11 mouse cellular contexts compared by ENCODE assay signal in the genomic region with DNA sequence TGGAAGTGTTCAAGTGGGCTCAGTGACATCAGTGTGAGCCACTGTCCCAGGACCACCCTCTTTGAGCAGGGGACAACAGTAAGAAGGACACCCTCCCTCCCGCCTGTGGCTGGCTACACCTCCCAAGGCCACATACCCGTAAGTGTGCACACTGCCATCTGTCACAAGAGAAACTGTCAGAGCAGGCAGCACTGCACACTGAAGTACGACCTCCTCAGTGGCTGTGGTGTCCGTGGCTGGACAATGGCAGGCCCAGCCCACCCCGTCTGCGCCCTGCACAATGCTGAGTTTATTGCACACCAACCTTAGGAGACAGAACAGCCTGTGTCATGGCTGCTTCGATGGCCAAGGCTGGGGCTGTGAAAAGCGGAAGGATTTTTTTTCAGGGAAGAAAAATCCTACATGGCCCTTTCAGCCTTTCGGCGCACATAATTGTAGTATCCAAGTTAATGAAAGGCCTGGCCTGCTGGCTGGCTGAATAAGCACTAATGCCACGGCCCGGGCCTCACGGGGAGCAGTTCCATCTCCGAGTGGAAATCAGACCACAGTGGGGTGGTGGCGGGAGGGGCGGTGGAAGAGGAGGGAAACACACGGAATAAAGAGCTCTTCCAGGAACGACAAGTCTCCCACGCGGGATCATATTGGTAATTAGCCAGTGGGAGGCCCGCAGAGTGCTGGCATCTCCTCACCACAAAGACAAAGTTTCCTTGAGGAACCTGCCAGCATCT. TPM values are rescaled to one million over a fixed set of nuclear protein-coding genes. Genes with fewer than 3 reads are reported as not detected.
DNase-seq lines count a peak whose midpoint lies in the region; ATAC-seq and TF ChIP-seq lines count a peak whose summit lies in the region.
"Had no signal": no experiment of that assay in that cellular context is flagged by ENCODE, and none has a peak within 500 bp of the region (broad histone marks: within the 10 kb centered on the region; RNA-seq: fewer than 3 reads in every experiment).

No protein-coding gene starts in this region.

- no peak for TF ChIP-seq CTCF in E14TG2a.4 (conservative IDR thresholded peaks at IDR 0.05; ENCODE audit: low read length)
- no peak for TF ChIP-seq CTCF in brain, embryonic 14.5 days (IDR thresholded peaks at IDR 0.05; ENCODE audit: borderline replicate concordance, extremely low read depth, insufficient read depth, insufficient read length)

- peak; percentile 62 for DNase-seq in brain, embryonic 14.5 days (ENCODE audit: low read depth)
- DNase-seq in forebrain, embryonic 14.5 days (ENCODE audit: low spot score) = no peak
- DNase-seq in adrenal gland, postnatal 36 days = no peak
- no peak for DNase-seq in spleen, adult 12 weeks (ENCODE audit: low spot score)
- DNase-seq: gastrocnemius, postnatal 25 days; kidney, adult 18-20 months; lung, adult 2 months had no signal

- WGBS in forebrain, embryonic 14.5 days = 14% methylated on average over 21 of the region's 21 CpGs
- WGBS in midbrain, embryonic 12.5 days = 29% methylated on average over 21 of the region's 21 CpGs
- whole genome bisulfite sequencing in liver, embryonic 12.5 days (ENCODE audit: insufficient replicate concordance) = 74% methylated on average over 21 of the region's 21 CpGs

- no peak for TF ChIP-seq POLR2A in brain, embryonic 14.5 days (IDR thresholded peaks at IDR 0.05; ENCODE audit: borderline replicate concordance, extremely low read depth, insufficient read depth, insufficient read length, poor library complexity, severe bottlenecking)

- H3K9ac ChIP-seq in forebrain, embryonic 14.5 days (ENCODE audit: low read length) = peak overlapping the region; percentile 43; the same call in 1 of the 2 replicates
- 0 out of 2 replicates have a peak overlapping the region, but pooled peaks have one; percentile 15 for H3K9ac ChIP-seq in midbrain, embryonic 12.5 days (replicated peaks)
- H3K9ac ChIP-seq in liver, embryonic 12.5 days = no peak overlapping the region

- no peaks in the 10 kb centered on the region for H3K36me3 ChIP-seq in E14TG2a.4 (ENCODE audit: insufficient read depth, low read length)
- no peaks in the 10 kb centered on the region for H3K36me3 ChIP-seq in forebrain, embryonic 14.5 days (ENCODE audit: control insufficient read depth, insufficient read depth, low read length)
- no peaks in the 10 kb centered on the region for H3K36me3 ChIP-seq in midbrain, embryonic 12.5 days
- no peaks in the 10 kb centered on the region for H3K36me3 ChIP-seq in liver, embryonic 12.5 days

- peak; percentile 57 for ATAC-seq in forebrain, embryonic 14.5 days
- 0 out of 2 replicates have a peak, but pooled peaks have one; percentile 62 for ATAC-seq in midbrain, embryonic 12.5 days (ENCODE audit: low FRiP score, low read depth)
- no peak for ATAC-seq in liver, embryonic 12.5 days

- H3K27ac ChIP-seq in forebrain, embryonic 14.5 days (ENCODE audit: low read depth, low read length) = peak overlapping the region; percentile 64; the same call in 1 of the 2 replicates
- H3K27ac ChIP-seq in midbrain, embryonic 12.5 days (replicated peaks) = peak overlapping the region; percentile 71
- H3K27ac ChIP-seq in liver, embryonic 12.5 days = no peak overlapping the region

- peaks cover 50% of the 10 kb centered on the region for H3K27me3 ChIP-seq in E14TG2a.4 (ENCODE audit: insufficient read depth, low read length)
- no peaks in the 10 kb centered on the region for H3K27me3 ChIP-seq in forebrain, embryonic 14.5 days (replicated peaks; ENCODE audit: control insufficient read depth, insufficient read depth, low read length)
- H3K27me3 ChIP-seq in midbrain, embryonic 12.5 days = peaks cover 23% of the 10 kb centered on the region
- H3K27me3 ChIP-seq in liver, embryonic 12.5 days (replicated peaks) = peaks cover 16% of the 10 kb centered on the region

- H3K9me3 ChIP-seq in E14TG2a.4 (ENCODE audit: low read length) = no peaks in the 10 kb centered on the region
- H3K9me3 ChIP-seq in forebrain, embryonic 14.5 days (replicated peaks; ENCODE audit: control insufficient read depth, low read length) = no peaks in the 10 kb centered on the region
- H3K9me3 ChIP-seq in midbrain, embryonic 12.5 days = no peaks in the 10 kb centered on the region
- no peaks in the 10 kb centered on the region for H3K9me3 ChIP-seq in liver, embryonic 12.5 days (replicated peaks)

- H3K4me1 ChIP-seq in E14TG2a.4 (replicated peaks; ENCODE audit: low read depth, low read length) = peaks cover 39% of the 10 kb centered on the region
- peaks cover 16% of the 10 kb centered on the region for H3K4me1 ChIP-seq in forebrain, embryonic 14.5 days (ENCODE audit: control insufficient read depth, insufficient read depth, low read length)
- peaks cover 50% of the 10 kb centered on the region for H3K4me1 ChIP-seq in midbrain, embryonic 12.5 days
- H3K4me1 ChIP-seq in liver, embryonic 12.5 days = no peaks in the 10 kb centered on the region

- peak overlapping the region; percentile 3; the same call in 1 of the 2 replicates for H3K4me3 ChIP-seq in E14TG2a.4 (replicated peaks; ENCODE audit: low read length)
- H3K4me3 ChIP-seq in forebrain, embryonic 14.5 days (ENCODE audit: low read depth, low read length) = no peak overlapping the region
- H3K4me3 ChIP-seq in midbrain, embryonic 12.5 days = no peak overlapping the region
- H3K4me3 ChIP-seq in liver, embryonic 12.5 days = no peak overlapping the region

- peak overlapping the region; percentile 26; the same call in 1 of the 2 replicates for H3K4me2 ChIP-seq in forebrain, embryonic 14.5 days (ENCODE audit: low read length)
- H3K4me2 ChIP-seq in midbrain, embryonic 12.5 days (replicated peaks) = no peak overlapping the region
- H3K4me2 ChIP-seq in liver, embryonic 12.5 days = no peak overlapping the region

RNA-seq across cellular contexts. Expression of a gene that starts 14.1 kb away (rescaled TPM):
- polyA plus RNA-seq in brain, embryonic 14.5 days (2012; rRNA removed) = 19.7 and 37.6 TPM in 2 replicates
- 28.2 and 32.3 TPM in 2 replicates for polyA plus RNA-seq in forebrain, embryonic 14.5 days (2014; fragmentation: Nextera tagmentation; extraction: Ambion mirVana)
- 16.0 and 17.0 TPM in 2 replicates for polyA plus RNA-seq in midbrain, embryonic 12.5 days (2016; fragmentation: Nextera tagmentation; extraction: Ambion mirVana)
- total RNA-seq in adrenal gland, postnatal 36 days (2021) = 1 to 10 TPM; 5.5 to 6.0 TPM
- polyA plus RNA-seq in liver, embryonic 12.5 days (2016; fragmentation: Nextera tagmentation; extraction: Ambion mirVana) = 0.46 and 0.61 TPM in 2 replicates
- total RNA-seq: megakaryocyte-erythroid progenitor cell, adult 5-6 weeks had no signal

Comparison
In these comparisons a context has a peak if more than half of its experiments do, and no peak if none do; other contexts are left out.
1. RNA of a gene that starts 14.1 kb away (polyA plus RNA-seq): 19.7 to 37.6 TPM in brain, embryonic 14.5 days, 28.2 to 32.3 TPM in forebrain, embryonic 14.5 days and 16.0 to 17.0 TPM in midbrain, embryonic 12.5 days; 0.46 to 0.61 TPM in liver, embryonic 12.5 days; every median in the first group is over 10 times any median in the second.